Mouse (Mus musculus) thymus, adult 2 months (tissue): ENCODE data around the gene 1700020L24Rik. TPM values are rescaled to one million over a fixed set of nuclear protein-coding genes. Genes with fewer than 3 reads are reported as not detected.

Experiments used
- DNase-seq: peaks from one replicate; pipeline ENCODE4 v3.0.0; 2021
- H3K27ac ChIP-seq: fragments of 200-500 bp; 2 replicates; pipeline ENCODE4 v1.5.1; 2012; ENCODE audit warnings: low read length, control low read depth; ENCODE audit not compliant: control insufficient read depth, insufficient read depth
- H3K27me3 ChIP-seq: fragments of 200-500 bp; 2 replicates; pipeline ENCODE4 v1.6.1; 2012; ENCODE audit warnings: mild to moderate bottlenecking, low read length, moderate library complexity, mixed read lengths; ENCODE audit not compliant: control insufficient read depth, insufficient read depth
- H3K36me3 ChIP-seq: fragments of 200-500 bp; 2 replicates; pipeline ENCODE4 v1.6.1; 2012; ENCODE audit warnings: mild to moderate bottlenecking, low read length, moderate library complexity; ENCODE audit not compliant: control insufficient read depth, insufficient read depth
- H3K4me1 ChIP-seq: fragments of 200-500 bp; replicated peaks from 2 replicates; pipeline ENCODE4 v1.6.1; 2012; ENCODE audit warnings: low read length; ENCODE audit not compliant: control insufficient read depth, insufficient read depth
- H3K4me3 ChIP-seq: fragments of 200-500 bp; 2 replicates; pipeline ENCODE4 v1.5.1; 2012; ENCODE audit warnings: mild to moderate bottlenecking, low read length, control low read depth, moderate library complexity; ENCODE audit not compliant: control insufficient read depth, insufficient read depth
- CTCF ChIP-seq: fragments of 200-500 bp; IDR thresholded peaks from 2 replicates; pipeline ENCODE4 v1.5.1; 2012; ENCODE audit warnings: mild to moderate bottlenecking, control low read depth, low read length, moderate library complexity, borderline replicate concordance; ENCODE audit not compliant: control insufficient read depth, poor library complexity, insufficient read depth; ENCODE audit errors: extremely low read depth
- POLR2A ChIP-seq: fragments of 200-500 bp; IDR thresholded peaks from 2 replicates; pipeline ENCODE4 v1.6.1; 2012; ENCODE audit warnings: mild to moderate bottlenecking, low read length, control low read depth, moderate library complexity; ENCODE audit not compliant: control insufficient read depth, poor library complexity, insufficient read depth; ENCODE audit errors: extremely low read depth
- WGBS: fragments of 180-500 bp; shearing (Covaris S2); methylation state at CpG from one replicate; pipeline ENCODE4 v1.1.7; 2018; 5-methylcytosine and 5-hydroxymethylcytosine counted together
- polyA plus RNA-seq: library from polyadenylated mRNA; depleted of rRNA; stranded (reverse); fragments of >200 nt; gene quantifications from 2 replicates; pipeline ENCODE4 v1.2.3, GENCODE M21; 2012

The 1700020L24Rik gene
- polyA plus RNA-seq, 1 experiment: 1.9 TPM

DNA sequence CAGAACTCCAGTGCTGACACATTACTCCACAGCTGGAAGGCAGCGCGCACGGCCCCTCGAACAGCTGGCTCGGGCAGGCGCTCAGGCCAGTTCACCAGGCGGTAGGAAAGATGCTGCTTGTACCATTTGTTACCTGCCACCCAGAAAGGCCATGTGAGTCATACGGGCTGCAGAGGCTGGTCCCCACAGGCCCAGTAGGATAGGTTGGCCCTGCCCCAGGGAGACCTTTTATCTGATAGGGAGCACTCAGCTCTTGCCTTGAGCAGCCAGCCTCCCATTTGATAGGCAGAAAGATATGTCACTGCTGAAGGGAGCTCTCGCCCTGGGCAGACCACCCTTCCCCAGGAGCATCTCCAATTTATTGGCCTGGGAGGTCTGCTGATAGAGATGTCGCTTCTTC lies 10.1 kb downstream of the 1700020L24Rik start:
- 86% methylated on average over 10 of the region's 10 CpGs for WGBS
- no peak for DNase-seq
- no peak overlapping the region for H3K4me3 ChIP-seq
- TF ChIP-seq POLR2A (no peak), CTCF (no peak)
- H3K27me3 ChIP-seq: 0 out of 2 replicates have a peak, but pooled peaks cover 4% of the 10 kb centered on the region
- H3K27ac ChIP-seq: no peak overlapping the region
- H3K36me3 ChIP-seq: no peaks in the 10 kb centered on the region
- H3K4me1 ChIP-seq: peaks cover 8% of the 10 kb centered on the region

DNA sequence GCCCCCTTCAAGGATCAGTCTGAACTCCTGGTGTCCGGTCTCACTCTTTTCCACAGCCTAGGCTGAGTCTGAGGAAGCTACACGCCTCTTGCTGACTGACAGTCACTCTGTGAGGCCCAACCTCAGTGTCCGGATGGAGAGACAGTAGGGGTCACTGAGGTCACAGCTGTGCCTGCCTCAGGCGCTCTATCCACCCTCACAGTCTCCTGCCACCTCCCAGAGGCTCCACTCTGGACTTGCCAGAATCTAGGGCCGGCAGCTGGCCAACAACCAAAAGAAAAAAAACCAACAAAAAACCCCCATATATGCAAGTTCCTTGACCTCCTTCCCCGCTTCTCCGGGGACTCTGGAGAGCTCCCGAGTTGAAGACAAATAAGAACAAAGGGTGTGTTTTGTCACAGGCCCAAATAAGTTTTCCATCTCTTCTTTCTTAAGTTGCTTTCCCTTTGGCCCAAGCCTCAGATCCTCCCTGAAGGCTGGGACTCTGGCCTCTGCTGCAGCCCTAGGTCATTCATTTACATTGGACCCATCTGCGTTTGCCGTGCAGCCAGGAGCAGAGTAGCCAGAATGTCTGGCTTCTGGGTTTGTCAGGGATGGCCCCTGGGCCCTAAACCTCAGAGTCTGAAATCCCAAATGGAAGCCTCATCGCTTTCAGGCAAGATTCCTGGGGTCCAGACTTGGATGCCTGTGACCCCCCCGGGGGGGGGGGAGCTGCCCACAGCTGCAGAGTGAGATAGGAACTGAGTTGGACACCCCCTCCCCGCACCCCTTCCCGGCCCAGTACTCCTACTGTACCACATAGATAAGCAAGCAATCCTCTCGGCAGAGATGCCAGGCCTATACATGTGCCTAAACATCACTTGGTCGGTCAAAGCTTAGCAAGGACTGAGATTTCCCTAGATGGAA lies 10.8 kb downstream of the 1700020L24Rik start:
- Histone ChIP-seq H3K4me1 (peaks cover 6% of the 10 kb centered on the region), H3K4me3 (no peak overlapping the region), H3K27ac (no peak overlapping the region), H3K27me3 (0 out of 2 replicates have a peak, but pooled peaks cover 4% of the 10 kb centered on the region), H3K36me3 (no peaks in the 10 kb centered on the region)
- 91% methylated on average over 16 of the region's 16 CpGs for WGBS
- no peak for DNase-seq
- TF ChIP-seq POLR2A: no peak
- TF ChIP-seq CTCF: no peak

DNA sequence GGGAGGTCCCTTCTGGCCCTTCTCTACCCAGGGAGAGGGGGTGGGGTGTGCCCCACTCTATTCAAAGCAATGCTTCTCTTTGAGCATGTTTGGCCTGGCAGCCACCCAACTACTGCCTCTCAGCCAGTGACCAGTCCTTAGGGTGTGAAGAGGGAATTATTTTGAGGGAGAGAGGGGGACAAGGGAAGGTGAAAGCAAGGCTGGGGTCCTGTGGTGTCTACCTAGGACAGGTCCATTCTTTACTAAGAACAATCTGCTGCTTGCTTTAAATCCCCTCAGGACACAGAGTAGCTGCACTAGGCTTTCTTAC lies 11.4 kb downstream of the 1700020L24Rik start:
- TF ChIP-seq CTCF (no peak), POLR2A (no peak)
- H3K4me3 ChIP-seq: no peak overlapping the region
- H3K36me3 ChIP-seq: no peaks in the 10 kb centered on the region
- H3K27me3 ChIP-seq: 0 out of 2 replicates have a peak, but pooled peaks cover 4% of the 10 kb centered on the region
- peaks cover 6% of the 10 kb centered on the region for H3K4me1 ChIP-seq
- DNase-seq: no peak
- H3K27ac ChIP-seq: no peak overlapping the region

DNA sequence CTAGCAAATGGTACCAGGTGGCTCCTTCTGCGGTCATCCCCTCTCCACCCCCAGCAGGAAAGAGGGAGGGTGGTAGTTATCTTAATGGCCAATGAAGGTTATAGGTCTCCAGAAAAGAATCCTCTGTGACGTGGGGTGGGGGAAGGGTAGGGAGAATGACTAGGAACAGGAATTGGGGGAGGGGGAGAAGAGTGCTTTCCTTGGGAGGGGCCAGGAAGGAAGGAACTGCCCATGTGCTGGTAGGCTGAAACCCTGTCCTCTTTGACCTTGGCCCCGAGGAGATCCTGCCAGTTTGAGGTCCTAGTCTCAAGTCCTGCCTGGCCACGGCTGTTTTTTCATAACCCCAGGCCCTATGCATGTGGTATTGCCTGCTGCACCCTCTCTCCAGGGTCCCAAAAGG lies 11.8 kb downstream of the 1700020L24Rik start:
- Histone ChIP-seq H3K27ac (no peak overlapping the region), H3K4me1 (peaks cover 6% of the 10 kb centered on the region), H3K36me3 (no peaks in the 10 kb centered on the region), H3K4me3 (no peak overlapping the region), H3K27me3 (0 out of 2 replicates have a peak, but pooled peaks cover 4% of the 10 kb centered on the region)
- DNase-seq: no peak
- TF ChIP-seq CTCF (no peak), POLR2A (no peak)
- WGBS: 73% methylated on average over 4 of the region's 4 CpGs

DNA sequence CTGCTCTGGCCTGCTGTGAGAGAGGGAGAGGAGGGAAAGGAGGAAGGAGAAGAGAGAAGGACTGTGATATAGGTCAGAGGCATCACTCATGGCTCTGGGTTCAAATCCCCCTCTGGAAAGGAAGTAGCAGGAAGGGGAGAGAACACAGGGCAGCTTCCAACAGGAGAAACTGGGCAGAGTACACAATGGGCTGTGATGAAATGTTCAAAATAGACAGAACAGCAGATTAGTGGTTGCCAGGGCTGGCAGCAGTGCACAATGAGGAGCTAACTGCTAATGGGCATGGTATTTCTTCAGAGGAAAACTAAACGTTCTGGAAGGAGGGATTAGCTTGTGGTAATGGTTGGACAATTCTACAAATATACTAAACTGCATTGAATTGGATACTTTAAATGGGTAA lies 13.1 kb downstream of the 1700020L24Rik start:
- Histone ChIP-seq H3K36me3 (no peaks in the 10 kb centered on the region), H3K27ac (no peak overlapping the region), H3K4me3 (no peak overlapping the region), H3K27me3 (no peaks in the 10 kb centered on the region), H3K4me1 (0 out of 2 replicates have a peak, but pooled peaks cover 2% of the 10 kb centered on the region)
- DNase-seq: no peak
- no peak for TF ChIP-seq CTCF
- no peak for TF ChIP-seq POLR2A
- WGBS: 73% methylated on average over 1 of the region's 1 CpGs

DNA sequence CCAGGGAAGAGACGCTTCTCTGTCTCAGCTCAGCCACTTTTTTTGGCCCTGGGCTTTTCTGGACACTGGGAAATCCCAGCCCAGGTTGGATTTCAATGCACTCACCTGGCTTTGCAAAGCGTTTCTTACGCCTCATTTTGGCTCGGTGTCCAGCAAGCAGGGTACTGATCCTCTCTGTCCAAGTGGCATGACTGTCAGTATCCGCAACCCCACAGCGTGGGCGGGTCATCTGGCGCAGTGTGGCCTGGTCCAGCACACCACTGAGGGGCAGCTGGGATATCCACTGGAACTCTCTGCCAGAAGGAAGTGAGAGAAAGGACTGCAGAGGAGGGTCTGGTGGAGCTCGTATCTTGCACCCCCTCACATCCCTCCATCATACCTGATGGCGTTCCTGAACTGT lies 13.8 kb downstream of the 1700020L24Rik start:
- H3K4me3 ChIP-seq: no peak overlapping the region
- no peaks in the 10 kb centered on the region for H3K36me3 ChIP-seq
- WGBS: 93% methylated on average over 10 of the region's 10 CpGs
- 0 out of 2 replicates have a peak, but pooled peaks cover 2% of the 10 kb centered on the region for H3K4me1 ChIP-seq
- no peak for DNase-seq
- TF ChIP-seq POLR2A (no peak), CTCF (no peak)
- H3K27me3 ChIP-seq: no peaks in the 10 kb centered on the region
- H3K27ac ChIP-seq: no peak overlapping the region
